Mouse (Mus musculus) hindbrain, embryonic 12.5 days (tissue): Measurements from ENCODE around the gene Rab3ip. TPM values are rescaled to one million over a fixed set of nuclear protein-coding genes. Genes with fewer than 3 reads are reported as not detected.
A peak's percentile ranks its signal among the peaks of the same experiment; 100 is the strongest.

Experiments used
- ATAC-seq: fragments of 200-750 bp; cut with Nextera tagmentation; 2 replicates; pipeline ENCODE4 v1.8.0; 2017; ENCODE audit warnings: moderate TSS enrichment; ENCODE audit not compliant: low FRiP score
- H3K27ac ChIP-seq: fragments of 300-500 bp; sonication (generic); 2 replicates; pipeline ENCODE4 v1.5.1; 2016; ENCODE audit warnings: mild to moderate bottlenecking
- H3K27me3 ChIP-seq: fragments of 300-500 bp; sonication (generic); 2 replicates; pipeline ENCODE4 v1.6.1; 2016; ENCODE audit warnings: mild to moderate bottlenecking
- H3K36me3 ChIP-seq: fragments of 300-500 bp; sonication (generic); 2 replicates; pipeline ENCODE4 v1.6.1; 2016; ENCODE audit warnings: mild to moderate bottlenecking
- H3K4me1 ChIP-seq: fragments of 300-500 bp; sonication (generic); 2 replicates; pipeline ENCODE4 v1.6.1; 2016
- H3K4me2 ChIP-seq: fragments of 300-500 bp; sonication (generic); replicated peaks from 2 replicates; pipeline ENCODE4 v1.6.1; 2016; ENCODE audit warnings: mild to moderate bottlenecking
- H3K4me3 ChIP-seq: fragments of 300-500 bp; sonication (generic); 2 replicates; pipeline ENCODE4 v1.5.1; 2016; ENCODE audit warnings: mild to moderate bottlenecking
- H3K9ac ChIP-seq: fragments of 300-500 bp; sonication (generic); 2 replicates; pipeline ENCODE4 v1.6.1; 2016; ENCODE audit warnings: mild to moderate bottlenecking, moderate library complexity
- H3K9me3 ChIP-seq: fragments of 300-500 bp; sonication (generic); replicated peaks from 2 replicates; pipeline ENCODE4 v1.6.1; 2016; ENCODE audit warnings: mild to moderate bottlenecking
- WGBS: fragments of 180-500 bp; shearing (Covaris S2); methylation state at CpG from one replicate; pipeline ENCODE4 v1.1.7; 2016; 5-methylcytosine and 5-hydroxymethylcytosine counted together
- polyA plus RNA-seq: library from polyadenylated mRNA; unstranded; fragments of >200 nt; fragmentation: Nextera tagmentation; extraction: Ambion mirVana; gene quantifications from 2 replicates; pipeline ENCODE4 v1.2.1, GENCODE M21; 2016

Gene Rab3ip
- polyA plus RNA-seq, 1 experiment from 2014 or later: 44.1 TPM

- Histone ChIP-seq H3K27ac (no peak overlapping the region), H3K4me1 (peaks cover 14% of the 10 kb centered on the region), H3K27me3 (no peaks in the 10 kb centered on the region), H3K9me3 (no peaks in the 10 kb centered on the region), H3K4me3 (peak overlapping the region; percentile 74), H3K36me3 (no peaks in the 10 kb centered on the region), H3K9ac (no peak overlapping the region), H3K4me2 (peak overlapping the region; percentile 64)
- ATAC-seq: no peak
- WGBS: 22% methylated on average over 5 of the region's 5 CpGs
These were observed 317 bp upstream of the Rab3ip start for GRCm38 (mm10) chr10:116950886-116951285.

- ATAC-seq: no peak; the same call in none of the 2 replicates
- no peaks in the 10 kb centered on the region for H3K9me3 ChIP-seq
- 2% methylated on average over 43 of the region's 44 CpGs for WGBS
These were observed 1.2 kb downstream of the Rab3ip start for GRCm38 (mm10) chr10:116949111-116950008.

GRCm38 (mm10) chr10:116948414-116948813, 2.2 kb downstream of the Rab3ip start:
- no peak overlapping the region for H3K9ac ChIP-seq
- H3K27me3 ChIP-seq: no peaks in the 10 kb centered on the region
- ATAC-seq: no peak
- H3K9me3 ChIP-seq: no peaks in the 10 kb centered on the region
- H3K4me2 ChIP-seq: peak overlapping the region; percentile 64
- H3K4me3 ChIP-seq: peak overlapping the region; percentile 74; the same call in 1 of the 2 replicates
- no peak overlapping the region for H3K27ac ChIP-seq
- H3K4me1 ChIP-seq: peaks cover 21% of the 10 kb centered on the region
- no peaks in the 10 kb centered on the region for H3K36me3 ChIP-seq
- 73% methylated on average over 9 of the region's 9 CpGs for WGBS

More at GRCm38 (mm10) chr10:116949111-116950008, 1.2 kb downstream of the Rab3ip start:
- H3K4me1 ChIP-seq: peaks cover 21% of the 10 kb centered on the region
- H3K36me3 ChIP-seq: no peaks in the 10 kb centered on the region
- peak overlapping the region; percentile 92 for H3K9ac ChIP-seq
- H3K27ac ChIP-seq: peak overlapping the region; percentile 94
- H3K27me3 ChIP-seq: no peaks in the 10 kb centered on the region
- peak overlapping the region; percentile 64 for H3K4me2 ChIP-seq
- peak overlapping the region; percentile 74 for H3K4me3 ChIP-seq

GRCm38 (mm10) chr10:116944940-116945339, 5.6 kb downstream of the Rab3ip start:
- peaks cover 21% of the 10 kb centered on the region for H3K4me1 ChIP-seq
- no peaks in the 10 kb centered on the region for H3K27me3 ChIP-seq
- H3K36me3 ChIP-seq: peaks cover 9% of the 10 kb centered on the region
- H3K9me3 ChIP-seq: peaks cover 8% of the 10 kb centered on the region; the same call in 1 of the 2 replicates
- H3K4me2 ChIP-seq: no peak overlapping the region
- no peak overlapping the region for H3K9ac ChIP-seq
- ATAC-seq: no peak
- 64% methylated on average over 10 of the region's 10 CpGs for WGBS
- no peak overlapping the region for H3K4me3 ChIP-seq
- no peak overlapping the region for H3K27ac ChIP-seq

GRCm38 (mm10) chr10:116944144-116944543, 6.4 kb downstream of the Rab3ip start:
- Histone ChIP-seq H3K27me3 (no peaks in the 10 kb centered on the region), H3K4me3 (no peak overlapping the region), H3K9me3 (peaks cover 8% of the 10 kb centered on the region; the same call in 1 of the 2 replicates), H3K36me3 (peaks cover 9% of the 10 kb centered on the region), H3K4me1 (peaks cover 17% of the 10 kb centered on the region), H3K27ac (no peak overlapping the region), H3K4me2 (no peak overlapping the region), H3K9ac (no peak overlapping the region)
- WGBS: 87% methylated on average over 3 of the region's 3 CpGs
- ATAC-seq: no peak

GRCm38 (mm10) chr10:116943025-116943424, 7.5 kb downstream of the Rab3ip start:
- H3K9me3 ChIP-seq: peaks cover 8% of the 10 kb centered on the region; the same call in 1 of the 2 replicates
- no peaks in the 10 kb centered on the region for H3K27me3 ChIP-seq
- ATAC-seq: no peak
- H3K4me2 ChIP-seq: no peak overlapping the region
- WGBS: 94% methylated on average over 6 of the region's 6 CpGs
- no peak overlapping the region for H3K4me3 ChIP-seq
- H3K36me3 ChIP-seq: peaks cover 18% of the 10 kb centered on the region
- no peak overlapping the region for H3K9ac ChIP-seq
- H3K27ac ChIP-seq: no peak overlapping the region
- H3K4me1 ChIP-seq: peaks cover 7% of the 10 kb centered on the region; the same call in 1 of the 2 replicates

GRCm38 (mm10) chr10:116935028-116935427, 15.5 kb downstream of the Rab3ip start:
- Histone ChIP-seq H3K27ac (no peak overlapping the region), H3K4me2 (no peak overlapping the region), H3K9ac (no peak overlapping the region), H3K4me1 (no peaks in the 10 kb centered on the region), H3K36me3 (peaks cover 33% of the 10 kb centered on the region), H3K9me3 (no peaks in the 10 kb centered on the region), H3K27me3 (no peaks in the 10 kb centered on the region), H3K4me3 (no peak overlapping the region)
- ATAC-seq: no peak
- WGBS: 70% methylated on average over 12 of the region's 12 CpGs

GRCm38 (mm10) chr10:116933794-116934193, 16.8 kb downstream of the Rab3ip start:
- no peaks in the 10 kb centered on the region for H3K27me3 ChIP-seq
- WGBS: 94% methylated on average over 7 of the region's 7 CpGs
- H3K4me1 ChIP-seq: no peaks in the 10 kb centered on the region
- peaks cover 37% of the 10 kb centered on the region for H3K36me3 ChIP-seq
- no peak overlapping the region for H3K4me3 ChIP-seq
- H3K27ac ChIP-seq: no peak overlapping the region
- H3K9me3 ChIP-seq: no peaks in the 10 kb centered on the region
- H3K9ac ChIP-seq: no peak overlapping the region
- no peak for ATAC-seq
- H3K4me2 ChIP-seq: no peak overlapping the region

- Histone ChIP-seq H3K4me1 (no peaks in the 10 kb centered on the region), H3K9ac (no peak overlapping the region), H3K27me3 (no peaks in the 10 kb centered on the region), H3K4me2 (no peak overlapping the region), H3K9me3 (no peaks in the 10 kb centered on the region), H3K36me3 (peaks cover 29% of the 10 kb centered on the region), H3K4me3 (no peak overlapping the region), H3K27ac (no peak overlapping the region)
- WGBS: 83% methylated on average over 13 of the region's 13 CpGs
- ATAC-seq: no peak
These were observed 18.2 kb downstream of the Rab3ip start for GRCm38 (mm10) chr10:116932418-116932817.

GRCm38 (mm10) chr10:116931497-116932179, 18.9 kb downstream of the Rab3ip start:
- 89% methylated on average over 15 of the region's 15 CpGs for WGBS
- H3K9ac ChIP-seq: no peak overlapping the region
- no peaks in the 10 kb centered on the region for H3K4me1 ChIP-seq
- H3K27me3 ChIP-seq: no peaks in the 10 kb centered on the region
- peaks cover 29% of the 10 kb centered on the region for H3K36me3 ChIP-seq
- H3K27ac ChIP-seq: no peak overlapping the region
- no peak overlapping the region for H3K4me2 ChIP-seq
- no peaks in the 10 kb centered on the region for H3K9me3 ChIP-seq
- no peak for ATAC-seq
- H3K4me3 ChIP-seq: no peak overlapping the region

- H3K9me3 ChIP-seq: no peaks in the 10 kb centered on the region
- no peak overlapping the region for H3K9ac ChIP-seq
- H3K4me2 ChIP-seq: no peak overlapping the region
- no peak for ATAC-seq
- 71% methylated on average over 6 of the region's 7 CpGs for WGBS
- H3K27me3 ChIP-seq: no peaks in the 10 kb centered on the region
- no peak overlapping the region for H3K27ac ChIP-seq
- no peaks in the 10 kb centered on the region for H3K4me1 ChIP-seq
- H3K4me3 ChIP-seq: no peak overlapping the region
- H3K36me3 ChIP-seq: peaks cover 26% of the 10 kb centered on the region
These were observed 19.6 kb downstream of the Rab3ip start for GRCm38 (mm10) chr10:116930936-116931335.

GRCm38 (mm10) chr10:116930506-116930905, 20.1 kb downstream of the Rab3ip start:
- H3K27me3 ChIP-seq: no peaks in the 10 kb centered on the region
- no peaks in the 10 kb centered on the region for H3K9me3 ChIP-seq
- H3K36me3 ChIP-seq: peaks cover 28% of the 10 kb centered on the region
- H3K4me2 ChIP-seq: no peak overlapping the region
- no peak overlapping the region for H3K4me3 ChIP-seq
- H3K27ac ChIP-seq: no peak overlapping the region
- no peak overlapping the region for H3K9ac ChIP-seq
- H3K4me1 ChIP-seq: no peaks in the 10 kb centered on the region
- ATAC-seq: no peak
- 85% methylated on average over 7 of the region's 7 CpGs for WGBS
